Mouse (Mus musculus): ENCODE measurements around the gene Dupd1.

Dupd1 gene

DNA sequence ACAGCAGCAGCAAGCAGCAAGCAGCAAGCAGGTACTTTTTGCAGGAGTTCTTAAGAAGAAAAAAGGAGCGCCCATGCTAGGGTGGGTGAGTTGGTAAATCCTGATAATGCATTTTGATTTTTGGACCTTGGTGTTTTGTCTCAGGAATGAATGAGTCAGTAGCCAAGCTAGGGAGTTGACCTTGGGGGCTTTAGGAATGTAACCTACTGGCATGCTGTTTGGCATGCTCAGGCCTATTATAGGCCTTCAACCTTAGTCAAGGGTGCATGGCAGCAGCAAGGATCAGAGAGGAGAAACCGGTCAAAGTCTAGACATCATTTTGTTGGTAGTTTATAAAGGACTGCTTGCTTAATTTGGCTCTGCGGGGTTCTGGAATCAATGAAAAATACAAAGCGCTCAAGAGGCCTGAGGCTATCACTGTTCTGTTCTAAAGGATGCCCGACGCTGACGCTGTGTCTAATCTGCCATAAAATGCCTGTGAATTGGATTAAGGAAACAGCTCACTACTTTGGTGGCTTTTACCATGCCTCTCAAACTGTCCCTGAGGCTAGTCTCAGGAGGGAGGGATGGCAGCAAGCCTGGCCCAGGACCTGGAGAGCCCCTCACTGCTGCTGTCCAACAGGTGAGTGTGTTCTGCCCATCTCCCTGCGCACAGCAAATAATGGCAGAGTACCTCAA, 7.8 kb upstream of the Dupd1 start:
- no peak for DNase-seq

DNA sequence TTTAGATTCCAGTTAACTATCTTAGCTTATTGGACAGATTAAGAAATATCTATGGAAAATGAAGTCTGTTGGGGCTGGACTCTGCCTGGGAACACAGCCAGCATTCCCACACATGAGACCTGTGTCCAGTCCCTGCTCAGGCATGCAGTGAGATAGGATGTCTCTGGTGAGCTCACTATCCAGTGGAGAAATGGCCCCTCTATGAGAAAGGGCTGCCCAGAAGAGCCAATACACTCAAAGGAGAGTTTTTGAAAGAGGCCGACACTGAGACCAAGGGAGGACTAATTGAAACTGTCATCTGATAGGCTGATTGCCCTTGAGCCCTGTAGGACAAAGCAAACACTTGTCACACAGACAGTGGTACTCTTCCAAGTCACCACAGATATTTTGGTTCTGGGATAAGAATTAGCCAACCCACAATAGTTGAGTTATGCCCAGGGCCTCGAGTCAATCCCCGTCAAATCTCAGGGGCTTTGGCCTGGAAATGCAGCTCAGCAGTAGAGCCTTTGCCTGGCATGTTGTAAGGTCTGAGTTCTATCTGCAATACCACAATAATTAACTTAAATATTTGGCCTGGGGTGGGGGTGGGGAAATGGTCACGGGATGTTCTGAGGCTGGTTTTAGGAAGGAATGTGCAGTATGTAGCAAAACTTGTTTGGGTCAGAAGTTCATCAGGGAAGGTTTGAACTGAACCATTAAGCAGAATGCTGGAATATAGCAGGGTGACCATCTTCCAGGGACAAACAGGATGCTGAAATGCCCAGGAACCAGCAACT, 6.2 kb upstream of the Dupd1 start:
- no peak for DNase-seq

GRCm38 (mm10) chr14:21719646-21720383, 5.4 kb upstream of the Dupd1 start:
- DNase-seq, result no peak

DNA sequence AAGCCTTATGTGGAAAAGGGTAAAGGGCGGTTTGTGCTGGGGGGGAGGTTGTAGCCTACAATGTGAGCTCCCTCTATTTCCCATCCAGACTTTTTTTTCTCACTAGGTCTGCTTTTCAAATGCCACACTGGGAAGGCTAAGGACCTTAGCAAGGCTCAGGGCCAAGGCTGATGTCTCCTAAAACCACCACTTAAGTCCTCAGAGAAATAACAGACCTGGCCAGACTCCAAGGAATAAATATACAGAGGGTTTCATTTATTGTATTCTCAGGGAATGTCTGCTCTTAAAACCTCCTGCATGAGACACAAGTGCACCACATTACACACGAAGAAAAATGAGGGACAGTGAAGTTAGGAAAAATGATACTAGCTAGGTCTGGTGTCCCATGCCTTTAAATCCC, 3.1 kb downstream of the Dupd1 start:
- no peak for DNase-seq

DNA sequence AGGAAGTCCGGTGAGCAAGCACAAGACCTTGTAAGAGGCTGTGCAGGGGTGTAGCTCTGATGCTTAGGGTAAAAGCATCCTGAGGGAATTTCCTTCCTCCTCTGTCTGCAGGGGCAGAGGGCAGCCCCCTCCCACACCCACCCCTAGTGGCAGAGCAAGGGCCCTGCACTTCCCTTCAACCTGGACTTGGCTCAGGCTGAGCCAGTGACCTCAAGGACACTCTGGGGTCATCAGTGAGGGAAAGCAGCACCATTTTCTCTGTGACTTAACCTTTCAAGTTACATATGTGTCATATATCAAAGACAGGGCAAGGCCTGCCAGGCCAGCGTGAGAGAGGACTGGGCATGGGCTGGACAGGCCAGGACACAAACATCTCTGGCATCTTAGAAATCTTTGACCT, 4.8 kb downstream of the Dupd1 start:
- DNase-seq, result no peak

DNA sequence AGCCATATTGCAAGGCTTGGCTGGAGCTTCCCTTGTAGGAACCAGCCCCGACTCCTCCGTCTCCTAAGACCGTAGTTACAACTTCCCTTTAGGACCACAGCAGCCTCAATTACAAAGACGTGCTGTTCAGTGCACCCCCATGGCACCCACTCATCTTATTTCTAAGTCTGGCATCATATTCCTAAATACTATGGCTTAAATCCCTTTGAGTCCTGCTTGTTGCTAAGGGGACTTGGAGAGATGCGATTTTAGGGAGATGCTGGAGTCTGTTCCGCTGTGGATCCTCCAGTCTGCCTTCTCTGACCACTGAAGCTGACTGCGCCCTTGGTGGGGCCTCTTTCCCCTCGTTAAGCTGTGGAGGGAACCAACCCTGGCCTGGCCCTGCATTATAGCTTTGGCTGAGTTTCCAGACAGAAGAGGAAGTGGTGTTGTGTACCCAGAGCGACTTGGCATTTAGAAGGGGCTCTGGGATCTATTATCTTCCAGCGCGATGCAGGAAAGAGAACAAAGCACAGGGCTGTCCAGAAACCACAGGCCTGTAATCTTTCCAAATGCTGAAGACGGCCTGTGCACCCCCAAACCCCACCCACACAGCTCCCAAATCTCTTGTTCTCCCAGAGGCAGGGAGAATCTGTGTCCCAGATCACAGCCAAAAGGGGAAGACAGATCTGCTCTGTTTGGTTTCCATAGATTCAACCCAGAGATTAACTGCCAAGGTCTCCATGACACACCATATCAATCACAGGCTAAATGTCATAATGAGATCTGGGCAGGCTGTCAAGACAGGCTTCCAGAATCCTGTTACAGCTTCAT, 7.4 kb downstream of the Dupd1 start:
- DNase-seq, result no peak

DNA sequence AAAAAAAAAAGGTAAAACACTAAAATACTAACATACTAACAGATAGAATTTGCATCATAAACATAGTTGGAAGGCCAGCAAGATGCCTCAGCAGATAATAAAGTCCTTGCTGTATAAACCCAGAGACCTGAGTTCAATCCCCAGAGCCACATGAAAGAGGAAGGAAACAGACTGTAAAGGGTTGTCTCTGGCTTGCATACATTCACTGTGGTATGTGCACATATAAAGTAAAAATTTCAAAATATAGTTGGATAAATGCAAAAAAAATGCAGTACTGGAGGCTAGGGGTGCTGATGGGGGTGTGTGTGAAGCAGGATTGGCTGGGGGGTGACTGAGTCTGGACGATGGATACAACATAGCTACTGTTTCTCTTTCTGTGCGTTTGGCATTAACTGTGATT, 8.9 kb downstream of the Dupd1 start:
- DNase-seq, result no peak

DNA sequence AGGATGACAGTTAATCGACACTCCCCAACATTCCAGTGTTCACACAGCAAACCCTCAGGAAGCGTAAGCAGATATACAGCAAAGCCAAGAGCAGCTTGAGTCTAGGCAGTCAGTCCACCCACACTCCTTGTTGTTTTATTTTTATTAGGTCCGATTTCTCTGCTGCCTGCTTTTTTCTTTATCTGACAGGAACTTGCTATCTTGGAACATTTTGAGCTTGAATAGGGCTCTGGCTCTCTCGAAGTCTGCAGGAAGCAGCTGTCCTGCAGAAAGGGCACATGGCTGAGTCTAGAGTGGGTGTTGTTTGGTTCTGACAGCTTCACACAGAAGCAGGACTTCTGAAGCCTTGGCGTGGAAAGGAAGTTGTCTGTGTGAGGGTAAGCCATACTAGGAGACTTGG, 11.1 kb downstream of the Dupd1 start:
- peak; percentile 49 for DNase-seq

GRCm38 (mm10) chr14:21702691-21703090, 11.7 kb downstream of the Dupd1 start:
- no peak for DNase-seq

GRCm38 (mm10) chr14:21696186-21696830, 18.1 kb downstream of the Dupd1 start:
- peak; percentile 50 for DNase-seq

DNA sequence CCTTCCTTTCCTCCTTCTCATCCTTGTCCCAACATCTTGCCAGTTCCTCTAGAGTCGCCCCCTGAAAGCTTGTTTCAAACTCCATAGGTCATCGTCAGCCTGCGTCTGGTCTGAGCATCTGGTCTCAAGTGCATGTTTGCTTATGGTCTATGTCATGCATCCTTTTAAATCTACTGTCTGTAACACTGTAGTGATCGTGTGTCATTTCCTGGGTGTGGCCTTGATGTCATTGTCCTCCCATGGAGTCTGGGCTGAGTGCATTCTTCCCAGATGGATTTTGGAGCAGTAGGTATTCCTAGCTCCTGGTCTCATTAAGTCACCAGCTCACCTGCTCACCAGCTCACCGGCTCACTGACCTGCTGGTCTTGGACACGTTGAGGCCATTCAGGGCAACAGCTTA, 19.4 kb downstream of the Dupd1 start:
- no peak for DNase-seq

DNA sequence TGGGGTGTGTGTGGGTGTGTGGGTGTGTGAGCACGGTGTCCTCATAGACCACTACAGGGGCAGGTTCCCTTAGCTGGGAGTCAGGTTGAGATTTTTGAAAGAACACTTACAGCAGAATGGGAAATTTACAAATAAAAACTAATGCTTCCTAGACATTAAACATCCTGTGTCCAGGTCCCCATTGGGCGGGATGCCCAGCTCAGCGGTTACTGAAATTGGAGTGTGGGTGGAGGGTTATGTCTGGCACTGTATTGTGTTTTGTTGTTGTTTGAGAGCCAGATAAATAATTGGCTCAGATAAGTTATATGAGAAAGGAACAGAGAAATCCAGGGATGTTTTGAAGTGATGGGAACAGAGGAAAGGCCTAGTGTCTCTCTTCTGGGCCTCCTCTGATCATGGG, 23.3 kb downstream of the Dupd1 start:
- no peak for DNase-seq

GRCm38 (mm10) chr14:21686376-21687279, 27.7 kb downstream of the Dupd1 start:
- no peak for DNase-seq

DNA sequence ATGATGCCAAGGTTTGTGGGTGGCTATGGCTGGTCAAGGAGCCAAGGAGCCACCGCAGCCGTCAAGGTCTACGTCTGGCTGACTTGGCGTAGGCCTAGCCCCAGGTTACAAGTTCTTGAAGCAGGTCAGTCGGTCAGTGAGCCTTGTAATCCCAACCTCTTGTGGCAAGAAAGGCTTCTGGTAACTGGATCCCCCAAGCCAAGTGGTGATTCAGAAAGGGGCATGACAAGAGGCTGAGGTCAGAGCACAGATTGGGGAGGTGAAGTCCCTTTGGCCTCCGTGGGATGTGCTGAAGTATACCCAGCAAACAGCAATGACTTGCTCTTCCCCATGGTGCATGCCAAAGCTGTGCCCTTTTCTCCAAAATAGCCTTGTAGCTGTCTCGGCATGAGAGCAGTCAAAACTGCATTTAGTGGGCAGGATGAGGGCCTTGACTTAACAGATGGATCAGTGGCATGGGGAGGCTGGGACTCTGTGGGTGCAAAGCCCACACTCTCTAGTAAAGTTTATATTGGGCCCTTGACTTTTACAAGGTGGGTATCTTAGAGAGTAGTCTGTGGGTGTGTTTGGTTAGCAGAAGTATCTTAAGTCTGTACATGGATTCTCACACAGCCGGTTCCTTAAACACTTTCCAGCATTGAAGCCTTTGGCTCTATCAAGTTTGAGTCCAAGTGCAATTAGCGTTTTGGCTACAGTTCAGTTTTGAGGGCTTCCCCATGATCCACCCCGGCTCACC, 28.8 kb downstream of the Dupd1 start:
- no peak for DNase-seq

- no peak for DNase-seq
Measured at GRCm38 (mm10) chr14:21683834-21684233, 30.5 kb downstream of the Dupd1 start.

GRCm38 (mm10) chr14:21682681-21683129, 31.7 kb downstream of the Dupd1 start:
- DNase-seq, result peak; percentile 78

- peak; percentile 36 for DNase-seq
Measured at GRCm38 (mm10) chr14:21679631-21680201, 34.7 kb downstream of the Dupd1 start.

GRCm38 (mm10) chr14:21678509-21679285, 35.7 kb downstream of the Dupd1 start:
- DNase-seq, result peak; percentile 60

GRCm38 (mm10) chr14:21676223-21676622, 38.2 kb downstream of the Dupd1 start:
- DNase-seq, result no peak

All from kidney, postnatal 14 days (tissue).